ENCODE assay signal across 12 mouse cellular contexts in genomic region chr6:54277828-54278227, GRCm38 (mm10). TPM values are rescaled to one million over a fixed set of nuclear protein-coding genes. Genes with fewer than 3 reads are reported as not detected.
A peak's percentile ranks its signal among the peaks of the same experiment; 100 is the strongest.
DNase-seq lines count a peak whose midpoint lies in the region; ATAC-seq and TF ChIP-seq lines count a peak whose summit lies in the region.
"Had no signal": no experiment of that assay in that cellular context is flagged by ENCODE, and none has a peak within 500 bp of the region (broad histone marks: within the 10 kb centered on the region; RNA-seq: fewer than 3 reads in every experiment).

No protein-coding gene starts in this region.

- H3K9me3 ChIP-seq in hindbrain, embryonic 15.5 days, result no peaks in the 10 kb centered on the region
- H3K9me3 ChIP-seq in hindbrain, embryonic 11.5 days (ENCODE audit: control insufficient read depth, low read length), result no peaks in the 10 kb centered on the region
- H3K9me3 ChIP-seq in midbrain, embryonic 11.5 days (ENCODE audit: control insufficient read depth, low read length), result no peaks in the 10 kb centered on the region; the same call in 1 of the 2 replicates
- H3K9me3 ChIP-seq in midbrain, postnatal 0 days (ENCODE audit: low read length), result no peaks in the 10 kb centered on the region
- H3K9me3 ChIP-seq: forebrain, embryonic 13.5 days had no signal

- no peaks in the 10 kb centered on the region for H3K79me2 ChIP-seq in myocyte (ENCODE audit: control insufficient read depth, insufficient read depth)

- H3ac ChIP-seq in myocyte (ENCODE audit: control insufficient read depth, insufficient read length), result no peak overlapping the region

- H3K36me3 ChIP-seq in hindbrain, embryonic 15.5 days, result no peaks in the 10 kb centered on the region
- no peaks in the 10 kb centered on the region for H3K36me3 ChIP-seq in hindbrain, embryonic 11.5 days (ENCODE audit: control insufficient read depth, insufficient read depth, low read length)
- no peaks in the 10 kb centered on the region for H3K36me3 ChIP-seq in midbrain, embryonic 11.5 days (ENCODE audit: control insufficient read depth, insufficient read depth, low read length)
- H3K36me3 ChIP-seq in midbrain, postnatal 0 days (ENCODE audit: insufficient read depth, low read length), result no peaks in the 10 kb centered on the region
- H3K36me3 ChIP-seq in myocyte (ENCODE audit: control insufficient read depth, insufficient read depth), result no peaks in the 10 kb centered on the region

- peaks cover 10% of the 10 kb centered on the region; the same call in 1 of the 2 replicates for H3K4me1 ChIP-seq in hindbrain, embryonic 15.5 days (replicated peaks)
- H3K4me1 ChIP-seq in hindbrain, embryonic 11.5 days (replicated peaks; ENCODE audit: control insufficient read depth, insufficient read depth, low read length), result peaks cover 5% of the 10 kb centered on the region
- H3K4me1 ChIP-seq in midbrain, embryonic 11.5 days (ENCODE audit: control insufficient read depth, insufficient read depth, low read length), result peaks cover 25% of the 10 kb centered on the region
- no peaks in the 10 kb centered on the region; the same call in 1 of the 2 replicates for H3K4me1 ChIP-seq in midbrain, postnatal 0 days (ENCODE audit: insufficient read depth, low read length)

- no peaks in the 10 kb centered on the region for H3K27me3 ChIP-seq in hindbrain, embryonic 15.5 days
- H3K27me3 ChIP-seq in hindbrain, embryonic 11.5 days (ENCODE audit: control insufficient read depth, insufficient read depth, low read length), result no peaks in the 10 kb centered on the region
- H3K27me3 ChIP-seq in midbrain, embryonic 11.5 days (ENCODE audit: control insufficient read depth, insufficient read depth, low read length), result no peaks in the 10 kb centered on the region
- no peaks in the 10 kb centered on the region for H3K27me3 ChIP-seq in midbrain, postnatal 0 days (ENCODE audit: insufficient read depth, low read length)
- no peaks in the 10 kb centered on the region for H3K27me3 ChIP-seq in myocyte (ENCODE audit: control insufficient read depth, insufficient read depth, insufficient read length)
- H3K27me3 ChIP-seq: forebrain, embryonic 13.5 days had no signal

- H3K9ac ChIP-seq in hindbrain, embryonic 15.5 days, result no peak overlapping the region
- no peak overlapping the region for H3K9ac ChIP-seq in hindbrain, embryonic 11.5 days (ENCODE audit: low read depth, low read length)
- no peak overlapping the region for H3K9ac ChIP-seq in midbrain, embryonic 11.5 days (ENCODE audit: low read length)
- no peak overlapping the region for H3K9ac ChIP-seq in midbrain, postnatal 0 days (replicated peaks; ENCODE audit: low read length, poor library complexity, severe bottlenecking)
- H3K9ac ChIP-seq: forebrain, embryonic 13.5 days; liver, postnatal 0 days had no signal

- no peak for DNase-seq in hindbrain, embryonic 11.5 days (ENCODE audit: low spot score)
- peak; percentile 84 for DNase-seq in midbrain, embryonic 11.5 days (ENCODE audit: low spot score, missing footprints)
- no peak for DNase-seq in midbrain, postnatal 0 days (ENCODE audit: low spot score)
- DNase-seq in heart, adult 8-10 months (ENCODE audit: low spot score), result peak; percentile 48
- no peak for DNase-seq in ovary, adult 18-20 months (ENCODE audit: low spot score)
- no peak for DNase-seq in adrenal gland, adult 2 months
- DNase-seq: kidney, postnatal 25 days; liver, postnatal 0 days had no signal

- H3K4me2 ChIP-seq in hindbrain, embryonic 15.5 days, result no peak overlapping the region
- H3K4me2 ChIP-seq in hindbrain, embryonic 11.5 days (replicated peaks; ENCODE audit: low read depth, low read length), result no peak overlapping the region
- H3K4me2 ChIP-seq in midbrain, embryonic 11.5 days, result no peak overlapping the region
- H3K4me2 ChIP-seq in midbrain, postnatal 0 days (ENCODE audit: low read depth, low read length, poor library complexity, severe bottlenecking), result no peak overlapping the region
- H3K4me2 ChIP-seq in myocyte (ENCODE audit: low read depth), result peak overlapping the region; percentile 70
- H3K4me2 ChIP-seq: forebrain, embryonic 13.5 days had no signal

- WGBS in hindbrain, embryonic 15.5 days, result 47% methylated on average over 5 of the region's 5 CpGs
- 53% methylated on average over 5 of the region's 5 CpGs for WGBS in hindbrain, embryonic 11.5 days
- 15% methylated on average over 5 of the region's 5 CpGs for WGBS in midbrain, embryonic 11.5 days
- WGBS in midbrain, postnatal 0 days, result 31% methylated on average over 5 of the region's 5 CpGs

- no peak for TF ChIP-seq POLR2A in myocyte (IDR thresholded peaks at IDR 0.05; ENCODE audit: insufficient read length, low read depth)

- no peak overlapping the region for H3K27ac ChIP-seq in hindbrain, embryonic 15.5 days (replicated peaks)
- no peak overlapping the region for H3K27ac ChIP-seq in hindbrain, embryonic 11.5 days (ENCODE audit: low read depth, low read length)
- no peak overlapping the region for H3K27ac ChIP-seq in midbrain, embryonic 11.5 days (ENCODE audit: low read depth, low read length)
- H3K27ac ChIP-seq in midbrain, postnatal 0 days (ENCODE audit: low read depth, low read length), result no peak overlapping the region
- H3K27ac ChIP-seq: forebrain, embryonic 13.5 days had no signal

- no peak for TF ChIP-seq CTCF in midbrain, postnatal 0 days (IDR thresholded peaks at IDR 0.05)

- no peak overlapping the region for H3K4me3 ChIP-seq in hindbrain, embryonic 15.5 days
- no peak overlapping the region for H3K4me3 ChIP-seq in hindbrain, embryonic 11.5 days (ENCODE audit: low read depth, low read length)
- no peak overlapping the region for H3K4me3 ChIP-seq in midbrain, embryonic 11.5 days (ENCODE audit: low read depth, low read length)
- H3K4me3 ChIP-seq in midbrain, postnatal 0 days (ENCODE audit: low read depth, low read length), result no peak overlapping the region
- H3K4me3 ChIP-seq in myocyte, result no peak overlapping the region
- H3K4me3 ChIP-seq: forebrain, embryonic 13.5 days had no signal

- ATAC-seq in hindbrain, embryonic 15.5 days (ENCODE audit: low FRiP score, low read depth), result 0 out of 2 replicates have a peak, but pooled peaks have one; percentile 45
- ATAC-seq in hindbrain, embryonic 11.5 days (ENCODE audit: low FRiP score), result no peak
- ATAC-seq in midbrain, embryonic 11.5 days (ENCODE audit: low FRiP score), result peak; percentile 42; the same call in 1 of the 2 replicates
- ATAC-seq in midbrain, postnatal 0 days (ENCODE audit: low FRiP score), result no peak
- ATAC-seq: forebrain, embryonic 13.5 days; liver, postnatal 0 days had no signal

TF ChIP-seq in myocyte, 11 proteins besides CTCF, POLR2A, EP300 and RAD21:
- TF ChIP-seq TCF12 (IDR thresholded peaks at IDR 0.05; ENCODE audit: insufficient read depth, poor library complexity, severe bottlenecking) (peak; percentile 60), TCF3 (IDR thresholded peaks at IDR 0.05; ENCODE audit: insufficient read length, low read depth) (peak; percentile 64), MYOG (IDR thresholded peaks at IDR 0.05; ENCODE audit: control insufficient read depth in 1 of 3, insufficient read depth in 1 of 3, insufficient read length in 2 of 3, low read depth in 2 of 3) (peak in 2 of 3 experiments; percentile 49 to 79), SRF (IDR thresholded peaks at IDR 0.05; ENCODE audit: control insufficient read depth, insufficient read length, low read depth) (no peak), MYOD1 (IDR thresholded peaks at IDR 0.05; ENCODE audit: control insufficient read depth in 1 of 3, insufficient read length in 2 of 3, low read depth in 2 of 3) (peak in 2 of 3 experiments; percentile 84 to 87), POLR2AphosphoS2 (IDR thresholded peaks at IDR 0.05; ENCODE audit: insufficient read length, low read depth) (no peak), REST (IDR thresholded peaks at IDR 0.05; ENCODE audit: insufficient read depth, insufficient read length) (no peak)

RNA-seq across cellular contexts. Expression of gene Prr15, which starts 47.8 kb away (rescaled TPM):
- polyA plus RNA-seq in hindbrain, embryonic 15.5 days (2015; fragmentation: Nextera tagmentation; extraction: Ambion mirVana), result 0.85 and 1.5 TPM in 2 replicates
- 0.36 and 0.86 TPM in 2 replicates for polyA plus RNA-seq in hindbrain, embryonic 11.5 days (2014; fragmentation: Nextera tagmentation; extraction: Ambion mirVana)
- polyA plus RNA-seq in midbrain, embryonic 11.5 days (2014; fragmentation: Nextera tagmentation; extraction: Ambion mirVana), result 0.54 and 0.97 TPM in 2 replicates
- 1.5 and 2.1 TPM in 2 replicates for total RNA-seq in midbrain, postnatal 0 days (2014; rRNA removed)
- polyA plus RNA-seq in midbrain, postnatal 0 days (2015; fragmentation: Nextera tagmentation; extraction: Ambion mirVana), result 1.8 and 2.4 TPM in 2 replicates
- 1 to 10 TPM; 1.4 to 2.7 (median 1.5) TPM for total RNA-seq in heart, adult 8-10 months (2022)
- polyA plus RNA-seq in myocyte (2012; fragmentation: generic; extraction: Trizol), result 0.11 TPM
- total RNA-seq in adrenal gland, adult 2 months (2021), result 1 to 10 TPM; 2.1 to 6.2 TPM
- 1.4 and 3.0 TPM in 2 replicates for polyA plus RNA-seq in adrenal gland, adult 2 months (2012; rRNA removed)
- total RNA-seq: common myeloid progenitor, adult 5-6 weeks had no signal

Comparison
In these comparisons a context has a peak if more than half of its experiments do, and no peak if none do; other contexts are left out.
1. ATAC-seq: peak in hindbrain, embryonic 15.5 days (single experiment) and midbrain, embryonic 11.5 days (single experiment); none in hindbrain, embryonic 11.5 days (single experiment) and midbrain, postnatal 0 days (single experiment).
2. DNase-seq: peak in midbrain, embryonic 11.5 days (single experiment) and heart, adult 8-10 months (single experiment); none in hindbrain, embryonic 11.5 days (single experiment), midbrain, postnatal 0 days (single experiment), ovary, adult 18-20 months (single experiment) and adrenal gland, adult 2 months (single experiment).